Mouse (Mus musculus): ENCODE measurements around the gene Moap1. TPM values are rescaled to one million over a fixed set of nuclear protein-coding genes. Genes with fewer than 3 reads are reported as not detected.
A peak's percentile ranks its signal among the peaks of the same experiment; 100 is the strongest.

Moap1 gene
- polyA plus RNA-seq, 1 experiment from 2014 or later = 18.4 TPM

DNA sequence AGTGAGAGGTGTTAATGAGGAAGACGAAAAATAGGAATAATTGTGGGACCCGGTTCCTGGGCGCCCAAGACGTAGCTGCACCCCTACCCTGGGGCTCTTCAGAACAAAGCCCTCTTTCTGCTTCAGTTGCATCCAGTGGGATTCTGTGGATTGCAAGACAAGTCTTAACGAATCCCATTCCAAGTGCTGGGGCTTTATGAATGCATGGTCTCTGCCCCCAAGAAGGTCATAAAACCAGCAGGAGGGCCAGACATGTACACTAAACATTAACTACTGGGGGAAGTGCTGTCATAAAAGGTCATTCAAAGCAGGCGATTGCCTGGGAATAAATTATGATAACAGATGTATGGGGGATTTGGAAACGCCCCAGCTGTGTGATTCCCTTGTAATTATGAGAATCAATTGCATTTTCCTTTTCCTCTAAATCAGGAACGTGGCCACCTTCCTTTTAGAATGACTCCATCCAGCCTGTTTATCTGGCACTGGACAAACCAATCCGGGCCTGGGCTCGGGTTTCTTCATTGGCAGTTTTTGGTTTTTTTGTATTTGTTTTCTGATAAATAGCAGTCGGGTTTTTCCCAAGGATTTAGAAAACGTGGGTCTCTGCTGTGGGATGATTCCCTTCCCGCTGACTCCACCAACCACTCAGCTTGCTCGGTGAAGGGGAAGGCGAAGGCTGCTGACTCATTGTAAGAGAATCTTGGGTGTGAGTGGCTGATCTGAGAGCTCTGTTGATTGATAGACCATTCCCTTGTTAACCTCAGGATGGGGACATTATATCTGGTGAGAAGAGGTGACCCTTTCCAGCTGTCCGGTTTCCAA lies 12.5 kb downstream of the Moap1 start:
- peak; percentile 6; the same call in 1 of the 2 replicates for ATAC-seq (replicated peaks; ENCODE audit: low FRiP score)
- DNase-seq (ENCODE audit: low spot score) = no peak
- H3K4me3 ChIP-seq (ENCODE audit: low read depth, low read length) = no peak overlapping the region
- peak overlapping the region; percentile 38; the same call in 1 of the 2 replicates for H3K27ac ChIP-seq (ENCODE audit: low read depth, low read length)
- H3K4me2 ChIP-seq = peak overlapping the region; percentile 58
- H3K4me1 ChIP-seq (replicated peaks; ENCODE audit: control insufficient read depth, insufficient read depth, low read length) = peaks cover 15% of the 10 kb centered on the region
- 49% methylated on average over 16 of the region's 16 CpGs for WGBS
- no peaks in the 10 kb centered on the region for H3K36me3 ChIP-seq (ENCODE audit: control insufficient read depth, insufficient read depth, low read length)
- no peaks in the 10 kb centered on the region for H3K9me3 ChIP-seq (ENCODE audit: control insufficient read depth, low read length)
- no peaks in the 10 kb centered on the region for H3K27me3 ChIP-seq (replicated peaks; ENCODE audit: control insufficient read depth, insufficient read depth, low read length)
- H3K9ac ChIP-seq (ENCODE audit: low read depth, low read length) = 0 out of 2 replicates have a peak overlapping the region, but pooled peaks have one; percentile 14

DNA sequence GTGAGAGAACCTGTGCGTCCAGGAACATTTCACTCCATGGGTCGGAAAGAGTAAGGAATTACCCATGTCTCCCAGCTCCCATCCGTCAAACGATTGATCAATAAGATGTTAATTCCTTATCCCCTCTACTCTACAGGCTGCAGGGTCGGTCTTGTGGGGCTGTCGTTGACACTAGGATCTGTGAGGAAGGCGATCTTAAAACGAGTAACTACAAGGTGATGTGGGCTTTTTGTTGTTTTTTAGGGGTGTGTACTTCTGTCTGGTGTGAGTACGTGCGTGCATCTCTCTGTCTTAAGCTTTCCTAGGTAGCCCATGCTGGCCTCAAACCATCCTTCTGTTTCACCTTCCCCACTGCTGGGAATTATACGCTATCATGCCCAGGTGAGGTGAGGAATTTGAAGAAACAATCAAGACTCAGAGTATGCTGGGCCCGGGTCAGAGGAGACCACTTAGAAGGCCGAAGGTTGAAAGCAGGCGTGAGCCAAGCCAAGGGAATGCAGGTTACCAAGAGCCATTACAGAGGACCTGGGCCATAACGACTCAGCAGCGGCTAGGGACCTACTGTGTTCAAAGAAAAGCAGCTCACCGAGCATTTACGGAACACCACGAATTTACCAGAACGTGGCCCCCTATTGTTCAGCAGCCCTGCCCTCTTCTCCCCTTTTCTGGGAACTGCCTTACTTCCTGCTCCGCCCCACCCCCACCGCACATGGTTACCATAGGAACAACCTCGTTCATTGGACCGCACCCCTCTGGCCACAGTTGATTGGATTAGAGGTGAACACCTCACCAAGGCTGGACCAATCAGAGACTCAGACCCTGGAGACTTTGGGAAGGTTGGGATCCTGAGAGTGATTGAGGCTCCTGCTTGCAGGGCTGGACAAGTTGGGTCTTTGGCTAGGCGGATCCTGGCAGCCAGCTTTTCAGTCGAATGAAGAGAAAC lies 13.3 kb downstream of the Moap1 start:
- Histone ChIP-seq H3K4me2 (peak overlapping the region; percentile 58), H3K9me3 (ENCODE audit: control insufficient read depth, low read length) (no peaks in the 10 kb centered on the region), H3K4me3 (ENCODE audit: low read depth, low read length) (peak overlapping the region; percentile 20), H3K27me3 (replicated peaks; ENCODE audit: control insufficient read depth, insufficient read depth, low read length) (no peaks in the 10 kb centered on the region), H3K36me3 (ENCODE audit: control insufficient read depth, insufficient read depth, low read length) (no peaks in the 10 kb centered on the region), H3K9ac (ENCODE audit: low read depth, low read length) (0 out of 2 replicates have a peak overlapping the region, but pooled peaks have one; percentile 14), H3K4me1 (replicated peaks; ENCODE audit: control insufficient read depth, insufficient read depth, low read length) (peaks cover 15% of the 10 kb centered on the region), H3K27ac (ENCODE audit: low read depth, low read length) (peak overlapping the region; percentile 38; the same call in 1 of the 2 replicates)
- ATAC-seq (replicated peaks; ENCODE audit: low FRiP score) = peak; percentile 92
- DNase-seq (ENCODE audit: low spot score) = peak; percentile 78
- WGBS = 37% methylated on average over 26 of the region's 26 CpGs

GRCm38 (mm10) chr12:102725761-102726175 lies 17.7 kb downstream of the Moap1 start:
- DNase-seq (ENCODE audit: low spot score) = no peak
- H3K36me3 ChIP-seq (ENCODE audit: control insufficient read depth, insufficient read depth, low read length) = no peaks in the 10 kb centered on the region
- no peak overlapping the region for H3K4me3 ChIP-seq (ENCODE audit: low read depth, low read length)
- H3K4me1 ChIP-seq (replicated peaks; ENCODE audit: control insufficient read depth, insufficient read depth, low read length) = peaks cover 8% of the 10 kb centered on the region
- no peaks in the 10 kb centered on the region for H3K27me3 ChIP-seq (replicated peaks; ENCODE audit: control insufficient read depth, insufficient read depth, low read length)
- ATAC-seq (replicated peaks; ENCODE audit: low FRiP score) = no peak
- no peak overlapping the region for H3K27ac ChIP-seq (ENCODE audit: low read depth, low read length)
- H3K9ac ChIP-seq (ENCODE audit: low read depth, low read length) = no peak overlapping the region
- no peaks in the 10 kb centered on the region for H3K9me3 ChIP-seq (ENCODE audit: control insufficient read depth, low read length)
- H3K4me2 ChIP-seq = no peak overlapping the region
- WGBS = 60% methylated on average over 7 of the region's 7 CpGs

GRCm38 (mm10) chr12:102725146-102725545 lies 18.3 kb downstream of the Moap1 start:
- no peak for DNase-seq (ENCODE audit: low spot score)
- H3K9ac ChIP-seq (ENCODE audit: low read depth, low read length) = no peak overlapping the region
- no peak overlapping the region for H3K27ac ChIP-seq (ENCODE audit: low read depth, low read length)
- H3K4me1 ChIP-seq (replicated peaks; ENCODE audit: control insufficient read depth, insufficient read depth, low read length) = peaks cover 3% of the 10 kb centered on the region; the same call in 1 of the 2 replicates
- no peaks in the 10 kb centered on the region for H3K27me3 ChIP-seq (replicated peaks; ENCODE audit: control insufficient read depth, insufficient read depth, low read length)
- H3K36me3 ChIP-seq (ENCODE audit: control insufficient read depth, insufficient read depth, low read length) = no peaks in the 10 kb centered on the region
- H3K9me3 ChIP-seq (ENCODE audit: control insufficient read depth, low read length) = no peaks in the 10 kb centered on the region
- no peak for ATAC-seq (replicated peaks; ENCODE audit: low FRiP score)
- WGBS = 88% methylated on average over 6 of the region's 6 CpGs
- H3K4me2 ChIP-seq = no peak overlapping the region
- H3K4me3 ChIP-seq (ENCODE audit: low read depth, low read length) = no peak overlapping the region

DNA sequence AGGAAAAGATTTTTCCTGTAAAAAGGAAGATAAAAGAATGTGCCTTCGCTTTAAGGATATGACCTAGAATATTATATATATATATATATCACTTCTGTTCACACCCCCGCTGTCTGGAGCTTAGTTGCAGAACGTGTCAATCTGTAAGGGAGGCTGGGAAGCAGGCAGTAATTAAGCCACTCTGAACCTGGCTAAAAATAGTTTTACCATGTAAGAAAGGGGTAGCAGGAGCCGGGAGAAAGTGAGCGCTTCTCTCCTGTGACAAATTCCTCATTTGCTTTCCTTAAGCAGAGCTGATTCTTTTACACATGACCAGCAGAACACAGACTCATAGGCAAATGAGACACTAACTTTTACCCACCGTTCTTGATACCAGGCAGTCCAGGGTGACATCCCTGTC lies 19.6 kb downstream of the Moap1 start:
- no peak overlapping the region for H3K4me2 ChIP-seq

DNA sequence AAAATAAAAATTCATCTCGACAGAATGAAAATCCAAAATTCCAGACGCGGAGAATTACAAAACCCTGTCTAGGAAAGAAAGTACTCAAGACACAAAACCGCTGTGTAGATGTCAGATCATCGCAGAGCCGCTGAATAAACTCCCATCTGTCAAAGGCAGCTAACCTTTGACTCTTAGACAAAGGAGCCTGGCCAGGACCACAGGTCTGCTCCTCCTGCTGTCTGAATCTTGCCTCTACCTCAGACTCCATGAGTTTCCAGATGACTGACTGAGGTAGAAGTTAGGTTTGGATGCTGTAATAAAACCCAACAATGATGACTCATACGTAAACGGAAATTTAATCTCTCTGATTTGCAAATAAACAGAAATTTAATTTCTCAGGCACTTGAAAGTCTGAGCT lies 20.5 kb downstream of the Moap1 start:
- Histone ChIP-seq H3K4me2 (no peak overlapping the region), H3K4me1 (replicated peaks; ENCODE audit: control insufficient read depth, insufficient read depth, low read length) (no peaks in the 10 kb centered on the region), H3K4me3 (ENCODE audit: low read depth, low read length) (no peak overlapping the region), H3K9ac (ENCODE audit: low read depth, low read length) (no peak overlapping the region), H3K36me3 (ENCODE audit: control insufficient read depth, insufficient read depth, low read length) (no peaks in the 10 kb centered on the region), H3K27me3 (replicated peaks; ENCODE audit: control insufficient read depth, insufficient read depth, low read length) (no peaks in the 10 kb centered on the region), H3K27ac (ENCODE audit: low read depth, low read length) (no peak overlapping the region), H3K9me3 (ENCODE audit: control insufficient read depth, low read length) (no peaks in the 10 kb centered on the region)
- ATAC-seq (replicated peaks; ENCODE audit: low FRiP score) (no peak), DNase-seq (ENCODE audit: low spot score) (no peak)
- WGBS = 80% methylated on average over 8 of the region's 8 CpGs

More for the DNA sequence above, 19.6 kb downstream of the Moap1 start:
- H3K9ac ChIP-seq (ENCODE audit: low read depth, low read length) = no peak overlapping the region
- no peaks in the 10 kb centered on the region for H3K27me3 ChIP-seq (replicated peaks; ENCODE audit: control insufficient read depth, insufficient read depth, low read length)
- no peak overlapping the region for H3K4me3 ChIP-seq (ENCODE audit: low read depth, low read length)
- H3K36me3 ChIP-seq (ENCODE audit: control insufficient read depth, insufficient read depth, low read length) = no peaks in the 10 kb centered on the region
- ATAC-seq (replicated peaks; ENCODE audit: low FRiP score) = no peak
- WGBS = 67% methylated on average over 6 of the region's 6 CpGs
- no peaks in the 10 kb centered on the region for H3K4me1 ChIP-seq (replicated peaks; ENCODE audit: control insufficient read depth, insufficient read depth, low read length)
- no peaks in the 10 kb centered on the region for H3K9me3 ChIP-seq (ENCODE audit: control insufficient read depth, low read length)
- no peak overlapping the region for H3K27ac ChIP-seq (ENCODE audit: low read depth, low read length)
- DNase-seq (ENCODE audit: low spot score) = no peak

GRCm38 (mm10) chr12:102722451-102722850 lies 21.0 kb downstream of the Moap1 start:
- no peak overlapping the region for H3K9ac ChIP-seq (ENCODE audit: low read depth, low read length)
- no peak for ATAC-seq (replicated peaks; ENCODE audit: low FRiP score)
- no peaks in the 10 kb centered on the region for H3K4me1 ChIP-seq (replicated peaks; ENCODE audit: control insufficient read depth, insufficient read depth, low read length)
- no peaks in the 10 kb centered on the region for H3K36me3 ChIP-seq (ENCODE audit: control insufficient read depth, insufficient read depth, low read length)
- DNase-seq (ENCODE audit: low spot score) = no peak
- WGBS = 74% methylated on average over 11 of the region's 11 CpGs
- H3K27ac ChIP-seq (ENCODE audit: low read depth, low read length) = no peak overlapping the region
- H3K9me3 ChIP-seq (ENCODE audit: control insufficient read depth, low read length) = no peaks in the 10 kb centered on the region
- no peak overlapping the region for H3K4me3 ChIP-seq (ENCODE audit: low read depth, low read length)
- H3K27me3 ChIP-seq (replicated peaks; ENCODE audit: control insufficient read depth, insufficient read depth, low read length) = no peaks in the 10 kb centered on the region
- no peak overlapping the region for H3K4me2 ChIP-seq

DNA sequence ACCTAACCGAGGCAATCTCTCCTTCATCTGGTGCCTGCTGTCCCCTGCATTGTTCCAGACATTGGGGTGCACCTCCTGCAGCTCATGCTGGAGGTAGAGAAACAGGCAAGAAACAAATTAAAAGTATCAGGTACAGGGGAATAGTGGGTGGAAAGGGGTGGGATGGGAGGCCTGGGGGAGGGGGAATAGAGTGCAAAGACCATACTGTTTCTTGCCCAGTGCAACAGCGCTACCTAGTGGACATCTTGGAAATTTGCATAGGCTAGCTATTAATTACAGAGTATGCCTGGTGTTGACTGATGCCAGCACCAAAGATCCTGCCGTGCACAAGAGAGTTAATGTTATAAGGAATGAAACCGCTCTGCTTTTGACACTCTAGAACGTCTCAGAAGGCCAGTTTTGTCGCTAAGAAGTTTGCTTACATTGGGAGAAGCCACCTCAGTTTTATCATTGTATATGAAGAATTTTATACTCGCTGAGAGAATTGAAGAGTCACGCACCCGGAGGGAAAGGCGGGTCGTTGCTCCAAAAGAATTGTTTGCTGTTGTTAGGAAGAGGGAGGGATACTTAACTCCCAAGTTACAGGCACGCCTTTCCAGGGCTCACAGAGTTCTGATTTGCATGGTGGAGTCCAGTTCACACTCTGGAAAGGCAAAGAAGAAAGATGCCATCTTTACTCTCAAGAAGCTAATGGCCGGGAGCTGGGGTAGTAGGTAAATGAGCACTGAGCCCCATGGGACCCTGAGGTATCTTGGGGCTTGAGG lies 23.7 kb downstream of the Moap1 start:
- Histone ChIP-seq H3K4me3 (ENCODE audit: low read depth, low read length) (no peak overlapping the region), H3K36me3 (ENCODE audit: control insufficient read depth, insufficient read depth, low read length) (no peaks in the 10 kb centered on the region), H3K4me1 (replicated peaks; ENCODE audit: control insufficient read depth, insufficient read depth, low read length) (no peaks in the 10 kb centered on the region), H3K4me2 (no peak overlapping the region), H3K27ac (ENCODE audit: low read depth, low read length) (no peak overlapping the region), H3K9me3 (ENCODE audit: control insufficient read depth, low read length) (no peaks in the 10 kb centered on the region), H3K9ac (ENCODE audit: low read depth, low read length) (no peak overlapping the region), H3K27me3 (replicated peaks; ENCODE audit: control insufficient read depth, insufficient read depth, low read length) (no peaks in the 10 kb centered on the region)
- ATAC-seq (replicated peaks; ENCODE audit: low FRiP score) = peak; percentile 69; the same call in 1 of the 2 replicates
- 34% methylated on average over 13 of the region's 13 CpGs for WGBS
- no peak for DNase-seq (ENCODE audit: low spot score)

Data from liver, embryonic 11.5 days (tissue).